Mouse (Mus musculus) midbrain, embryonic 12.5 days (tissue): Measurements from ENCODE around the gene Stk11. TPM values are rescaled to one million over a fixed set of nuclear protein-coding genes. Genes with fewer than 3 reads are reported as not detected.
A peak's percentile ranks its signal among the peaks of the same experiment; 100 is the strongest.

Source experiments
- ATAC-seq: fragments of 200-750 bp; cut with Nextera tagmentation; 2 replicates; pipeline ENCODE4 v1.8.0; 2017; ENCODE audit warnings: low read depth, moderate TSS enrichment, moderate library complexity; ENCODE audit not compliant: low FRiP score
- H3K27ac ChIP-seq: fragments of 300-500 bp; sonication (generic); replicated peaks from 2 replicates; pipeline ENCODE4 v1.5.1; 2016; ENCODE audit warnings: mild to moderate bottlenecking
- H3K27me3 ChIP-seq: fragments of 300-500 bp; sonication (generic); 2 replicates; pipeline ENCODE4 v1.6.1; 2016; ENCODE audit warnings: mild to moderate bottlenecking
- H3K36me3 ChIP-seq: fragments of 300-500 bp; sonication (generic); 2 replicates; pipeline ENCODE4 v1.6.1; 2016
- H3K4me1 ChIP-seq: fragments of 300-500 bp; sonication (generic); 2 replicates; pipeline ENCODE4 v1.6.1; 2016
- H3K4me2 ChIP-seq: fragments of 300-500 bp; sonication (generic); replicated peaks from 2 replicates; pipeline ENCODE4 v1.6.1; 2016; ENCODE audit warnings: mild to moderate bottlenecking, moderate library complexity
- H3K4me3 ChIP-seq: fragments of 300-500 bp; sonication (generic); 2 replicates; pipeline ENCODE4 v1.5.1; 2016; ENCODE audit warnings: mild to moderate bottlenecking
- H3K9ac ChIP-seq: fragments of 300-500 bp; sonication (generic); replicated peaks from 2 replicates; pipeline ENCODE4 v1.6.1; 2016; ENCODE audit warnings: mild to moderate bottlenecking, moderate library complexity
- H3K9me3 ChIP-seq: fragments of 300-500 bp; sonication (generic); 2 replicates; pipeline ENCODE4 v1.6.1; 2016; ENCODE audit warnings: mild to moderate bottlenecking
- WGBS: fragments of 180-500 bp; shearing (Covaris S2); methylation state at CpG from one replicate; pipeline ENCODE4 v1.1.7; 2016; 5-methylcytosine and 5-hydroxymethylcytosine counted together
- polyA plus RNA-seq: library from polyadenylated mRNA; unstranded; fragments of >200 nt; fragmentation: Nextera tagmentation; extraction: Ambion mirVana; gene quantifications from 2 replicates; pipeline ENCODE4 v1.2.1, GENCODE M21; 2016

The Stk11 gene
- polyA plus RNA-seq, 1 experiment from 2014 or later, result 20.3 TPM

GRCm38 (mm10) chr10:80116927-80117691 is 1.5 kb downstream of the Stk11 start:
- no peak for ATAC-seq
- H3K4me2 ChIP-seq, result peak overlapping the region; percentile 98
- WGBS, result 6% methylated on average over 30 of the region's 30 CpGs
- H3K9ac ChIP-seq, result peak overlapping the region; percentile 82
- no peaks in the 10 kb centered on the region for H3K9me3 ChIP-seq
- H3K4me3 ChIP-seq, result peak overlapping the region; percentile 96
- no peaks in the 10 kb centered on the region for H3K27me3 ChIP-seq
- H3K4me1 ChIP-seq, result peaks cover 33% of the 10 kb centered on the region
- peaks cover 29% of the 10 kb centered on the region for H3K36me3 ChIP-seq
- H3K27ac ChIP-seq, result peak overlapping the region; percentile 27

- H3K4me1 ChIP-seq, result peaks cover 33% of the 10 kb centered on the region
- peak overlapping the region; percentile 96 for H3K4me3 ChIP-seq
- no peaks in the 10 kb centered on the region for H3K9me3 ChIP-seq
- ATAC-seq, result no peak
- H3K9ac ChIP-seq, result peak overlapping the region; percentile 82
- peak overlapping the region; percentile 47 for H3K27ac ChIP-seq
- H3K27me3 ChIP-seq, result no peaks in the 10 kb centered on the region
- H3K36me3 ChIP-seq, result peaks cover 30% of the 10 kb centered on the region
- H3K4me2 ChIP-seq, result peak overlapping the region; percentile 98
- 53% methylated on average over 1 of the region's 1 CpGs for WGBS
Measured at GRCm38 (mm10) chr10:80117736-80118135, 2.1 kb downstream of the Stk11 start.

GRCm38 (mm10) chr10:80118552-80118951 is 2.9 kb downstream of the Stk11 start:
- peak overlapping the region; percentile 96 for H3K4me3 ChIP-seq
- peaks cover 33% of the 10 kb centered on the region for H3K4me1 ChIP-seq
- H3K27ac ChIP-seq, result peak overlapping the region; percentile 47; the same call in 1 of the 2 replicates
- H3K4me2 ChIP-seq, result peak overlapping the region; percentile 98
- WGBS, result 70% methylated on average over 6 of the region's 6 CpGs
- H3K9ac ChIP-seq, result peak overlapping the region; percentile 82
- no peaks in the 10 kb centered on the region for H3K9me3 ChIP-seq
- H3K27me3 ChIP-seq, result no peaks in the 10 kb centered on the region
- peaks cover 35% of the 10 kb centered on the region for H3K36me3 ChIP-seq
- no peak for ATAC-seq

- Histone ChIP-seq H3K36me3 (peaks cover 44% of the 10 kb centered on the region), H3K4me1 (peaks cover 33% of the 10 kb centered on the region), H3K9me3 (no peaks in the 10 kb centered on the region), H3K9ac (0 out of 2 replicates have a peak overlapping the region, but pooled peaks have one; percentile 12), H3K4me2 (no peak overlapping the region), H3K27ac (no peak overlapping the region), H3K4me3 (no peak overlapping the region), H3K27me3 (no peaks in the 10 kb centered on the region)
- WGBS, result 91% methylated on average over 2 of the region's 2 CpGs
- ATAC-seq, result no peak
Measured at GRCm38 (mm10) chr10:80120146-80120545, 4.5 kb downstream of the Stk11 start.

GRCm38 (mm10) chr10:80121639-80122038 is 6.0 kb downstream of the Stk11 start:
- H3K4me3 ChIP-seq, result no peak overlapping the region
- peaks cover 59% of the 10 kb centered on the region for H3K36me3 ChIP-seq
- no peak overlapping the region for H3K27ac ChIP-seq
- no peaks in the 10 kb centered on the region for H3K27me3 ChIP-seq
- no peak for ATAC-seq
- H3K4me2 ChIP-seq, result no peak overlapping the region
- H3K9me3 ChIP-seq, result no peaks in the 10 kb centered on the region
- H3K9ac ChIP-seq, result no peak overlapping the region
- WGBS, result 79% methylated on average over 2 of the region's 2 CpGs
- peaks cover 32% of the 10 kb centered on the region for H3K4me1 ChIP-seq

- Histone ChIP-seq H3K4me3 (no peak overlapping the region), H3K4me1 (peaks cover 8% of the 10 kb centered on the region; the same call in 1 of the 2 replicates), H3K9ac (no peak overlapping the region), H3K27ac (no peak overlapping the region), H3K36me3 (peaks cover 78% of the 10 kb centered on the region), H3K4me2 (no peak overlapping the region), H3K9me3 (no peaks in the 10 kb centered on the region), H3K27me3 (no peaks in the 10 kb centered on the region)
- no peak for ATAC-seq
- 94% methylated on average over 9 of the region's 9 CpGs for WGBS
Measured at GRCm38 (mm10) chr10:80123932-80124562, 8.4 kb downstream of the Stk11 start.

- Histone ChIP-seq H3K9me3 (no peaks in the 10 kb centered on the region), H3K4me2 (no peak overlapping the region), H3K4me1 (peaks cover 15% of the 10 kb centered on the region), H3K4me3 (no peak overlapping the region), H3K27me3 (peaks cover 32% of the 10 kb centered on the region), H3K9ac (no peak overlapping the region), H3K27ac (no peak overlapping the region), H3K36me3 (peaks cover 91% of the 10 kb centered on the region)
- ATAC-seq, result no peak
- 96% methylated on average over 8 of the region's 8 CpGs for WGBS
Measured at GRCm38 (mm10) chr10:80127920-80128319, 12.3 kb downstream of the Stk11 start.

- no peak for ATAC-seq
- Histone ChIP-seq H3K27me3 (peaks cover 42% of the 10 kb centered on the region), H3K9me3 (no peaks in the 10 kb centered on the region), H3K4me2 (no peak overlapping the region), H3K36me3 (peaks cover 100% of the 10 kb centered on the region), H3K4me1 (peaks cover 23% of the 10 kb centered on the region), H3K27ac (no peak overlapping the region), H3K9ac (no peak overlapping the region), H3K4me3 (no peak overlapping the region)
- 96% methylated on average over 9 of the region's 9 CpGs for WGBS
Measured at GRCm38 (mm10) chr10:80129846-80130245, 14.2 kb downstream of the Stk11 start.

- Histone ChIP-seq H3K27me3 (peaks cover 49% of the 10 kb centered on the region), H3K4me3 (no peak overlapping the region)
- WGBS, result 89% methylated on average over 18 of the region's 18 CpGs
Measured at GRCm38 (mm10) chr10:80130403-80131031, 14.9 kb downstream of the Stk11 start.

GRCm38 (mm10) chr10:80131316-80131951 is 15.8 kb downstream of the Stk11 start:
- 11% methylated on average over 51 of the region's 55 CpGs for WGBS
- Histone ChIP-seq H3K4me1 (peaks cover 27% of the 10 kb centered on the region), H3K27me3 (peaks cover 58% of the 10 kb centered on the region), H3K27ac (no peak overlapping the region), H3K4me3 (peak overlapping the region; percentile 6; the same call in 1 of the 2 replicates), H3K9ac (peak overlapping the region; percentile 17; the same call in 1 of the 2 replicates), H3K9me3 (no peaks in the 10 kb centered on the region), H3K36me3 (peaks cover 88% of the 10 kb centered on the region), H3K4me2 (peak overlapping the region; percentile 34)
- ATAC-seq, result peak; percentile 25; the same call in 1 of the 2 replicates

More at GRCm38 (mm10) chr10:80130403-80131031, 14.9 kb downstream of the Stk11 start:
- Histone ChIP-seq H3K9me3 (no peaks in the 10 kb centered on the region), H3K9ac (no peak overlapping the region), H3K36me3 (peaks cover 97% of the 10 kb centered on the region), H3K4me2 (no peak overlapping the region), H3K27ac (no peak overlapping the region), H3K4me1 (peaks cover 23% of the 10 kb centered on the region)
- ATAC-seq, result no peak

- Histone ChIP-seq H3K9ac (peak overlapping the region; percentile 17; the same call in 1 of the 2 replicates), H3K4me3 (peak overlapping the region; percentile 6; the same call in 1 of the 2 replicates), H3K4me2 (peak overlapping the region; percentile 34), H3K27ac (no peak overlapping the region), H3K27me3 (peaks cover 63% of the 10 kb centered on the region), H3K36me3 (peaks cover 83% of the 10 kb centered on the region), H3K4me1 (peaks cover 32% of the 10 kb centered on the region), H3K9me3 (no peaks in the 10 kb centered on the region)
- 31% methylated on average over 21 of the region's 27 CpGs for WGBS
- ATAC-seq, result no peak
Measured at GRCm38 (mm10) chr10:80131952-80132350, 16.3 kb downstream of the Stk11 start.
